Mouse (Mus musculus): ENCODE data around the gene Ppt2.
A peak's percentile ranks its signal among the peaks of the same experiment; 100 is the strongest.

The Ppt2 gene

DNA sequence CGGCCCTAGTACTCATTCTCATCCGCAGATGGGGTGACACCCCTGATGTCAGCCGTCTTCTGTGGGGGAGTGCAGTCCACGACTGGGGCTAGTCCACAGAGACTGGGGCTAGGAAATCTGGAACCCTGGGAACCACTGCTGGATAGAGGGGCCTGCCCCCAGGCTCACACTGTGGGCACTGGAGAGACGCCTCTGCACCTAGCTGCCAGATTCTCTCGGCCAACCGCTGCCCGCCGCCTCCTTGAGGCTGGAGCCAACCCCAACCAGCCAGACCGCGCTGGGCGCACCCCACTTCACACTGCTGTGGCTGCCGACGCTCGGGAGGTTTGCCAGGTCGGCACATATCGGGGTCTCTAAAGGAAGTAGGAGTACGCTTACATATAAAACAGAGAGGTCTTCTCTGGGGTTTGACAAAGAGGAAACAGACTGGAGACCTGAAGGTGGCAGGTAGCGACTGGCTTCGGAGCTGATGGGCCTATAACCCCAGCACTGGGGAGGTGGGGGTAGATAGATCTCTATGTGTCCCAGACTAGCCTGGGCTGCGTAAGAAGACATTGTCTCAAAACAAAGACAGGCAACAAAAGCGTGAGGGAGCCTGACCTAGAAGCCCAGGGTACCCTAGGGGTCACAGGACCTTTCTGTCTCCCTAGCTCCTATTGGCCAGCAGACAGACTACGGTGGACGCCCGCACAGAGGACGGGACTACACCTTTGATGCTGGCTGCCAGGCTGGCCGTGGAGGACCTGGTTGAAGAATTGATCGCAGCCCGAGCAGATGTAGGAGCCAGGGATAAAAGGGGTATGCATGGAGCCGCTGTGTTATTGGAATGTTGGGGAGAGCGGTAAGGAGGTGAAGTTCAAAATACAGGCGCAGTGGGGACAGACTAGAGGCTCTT, 42.2 kb downstream of the Ppt2 start:
- DNase-seq: no peak

DNA sequence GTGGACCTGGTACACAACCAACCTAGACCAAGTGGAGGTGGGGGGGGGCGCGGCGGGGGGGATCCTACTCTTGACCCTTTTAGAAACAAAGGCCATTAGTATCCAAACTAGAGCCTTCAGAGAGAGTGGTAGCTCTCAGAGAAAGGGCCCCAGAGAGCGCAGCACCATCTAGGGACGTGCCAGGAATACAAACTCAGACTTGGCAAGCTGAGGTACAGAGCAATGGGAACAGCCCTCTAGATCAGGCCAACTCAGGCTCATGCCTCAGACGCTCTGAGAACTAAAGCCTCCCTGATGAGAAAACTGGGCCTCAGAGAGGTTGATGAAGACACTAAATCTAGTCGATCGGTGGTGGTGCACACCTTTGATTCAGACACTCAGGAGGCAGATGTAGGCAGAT, 43.2 kb downstream of the Ppt2 start:
- DNase-seq: no peak

DNA sequence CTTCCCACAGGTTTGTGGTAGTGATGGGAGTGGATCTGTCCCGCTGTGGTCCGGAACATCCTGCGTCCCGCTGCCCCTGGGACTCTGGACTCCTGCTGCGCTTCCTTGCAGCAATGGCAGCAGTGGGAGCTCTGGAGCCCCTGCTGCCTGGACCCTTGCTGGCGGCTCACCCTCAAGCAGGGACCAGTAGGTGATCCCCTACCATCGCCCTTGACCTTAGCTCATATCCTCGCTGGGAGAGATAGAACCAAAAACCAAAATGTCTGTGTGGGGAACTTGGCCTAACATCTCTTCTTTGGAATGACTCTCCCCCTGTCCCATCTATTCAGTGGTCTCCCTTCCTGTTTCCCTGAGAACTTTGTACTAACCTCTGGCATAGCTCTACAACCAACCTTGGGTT, 44.5 kb downstream of the Ppt2 start:
- no peak for DNase-seq

DNA sequence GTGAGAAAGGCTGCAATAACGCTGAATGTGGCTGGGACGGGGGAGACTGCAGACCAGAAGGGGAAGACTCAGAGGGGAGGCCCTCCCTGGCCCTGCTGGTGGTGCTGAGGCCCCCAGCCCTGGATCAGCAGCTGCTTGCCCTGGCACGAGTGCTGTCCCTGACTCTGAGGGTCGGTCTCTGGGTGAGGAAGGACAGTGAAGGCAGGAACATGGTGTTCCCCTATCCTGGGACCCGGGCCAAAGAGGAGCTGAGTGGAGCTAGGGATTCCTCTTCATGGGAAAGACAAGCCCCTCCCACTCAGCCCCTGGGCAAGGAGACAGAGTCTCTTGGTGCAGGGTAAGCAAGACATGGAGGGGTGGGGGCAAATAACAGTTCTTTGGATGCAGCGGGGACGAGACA, 44.9 kb downstream of the Ppt2 start:
- DNase-seq: no peak

DNA sequence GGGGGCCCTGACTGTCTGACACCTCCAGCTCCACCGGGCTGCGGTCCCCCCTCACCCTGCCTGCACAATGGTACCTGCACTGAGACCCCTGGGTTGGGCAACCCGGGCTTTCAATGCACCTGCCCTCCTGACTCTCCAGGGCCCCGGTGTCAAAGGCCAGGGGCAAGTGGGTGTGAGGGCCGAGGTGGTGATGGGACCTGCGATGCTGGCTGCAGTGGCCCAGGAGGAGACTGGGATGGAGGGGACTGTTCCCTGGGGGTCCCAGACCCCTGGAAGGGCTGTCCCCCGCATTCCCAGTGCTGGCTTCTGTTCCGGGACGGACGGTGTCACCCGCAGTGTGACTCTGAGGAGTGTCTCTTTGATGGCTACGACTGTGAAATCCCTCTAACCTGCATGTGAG, 45.8 kb downstream of the Ppt2 start:
- DNase-seq: no peak

DNA sequence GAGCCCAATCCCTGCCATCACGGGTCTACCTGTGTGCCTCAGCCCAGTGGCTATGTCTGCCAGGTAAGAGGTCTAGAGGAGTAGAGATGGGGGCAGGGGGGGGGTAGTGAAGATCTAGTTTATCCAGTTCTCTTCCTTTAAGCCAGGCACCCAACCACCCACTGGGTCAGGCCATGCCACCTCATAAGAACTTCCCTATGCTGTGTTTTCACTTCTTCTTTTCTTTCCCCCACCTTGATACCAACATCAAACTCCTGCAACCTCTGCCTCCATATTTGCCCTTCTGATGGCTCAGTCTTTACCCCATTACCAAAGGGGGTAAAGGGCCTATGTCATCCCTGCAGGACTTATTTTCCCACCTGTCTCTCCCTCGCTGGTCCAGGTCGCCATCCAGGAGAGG, 50.2 kb downstream of the Ppt2 start:
- DNase-seq: no peak

DNA sequence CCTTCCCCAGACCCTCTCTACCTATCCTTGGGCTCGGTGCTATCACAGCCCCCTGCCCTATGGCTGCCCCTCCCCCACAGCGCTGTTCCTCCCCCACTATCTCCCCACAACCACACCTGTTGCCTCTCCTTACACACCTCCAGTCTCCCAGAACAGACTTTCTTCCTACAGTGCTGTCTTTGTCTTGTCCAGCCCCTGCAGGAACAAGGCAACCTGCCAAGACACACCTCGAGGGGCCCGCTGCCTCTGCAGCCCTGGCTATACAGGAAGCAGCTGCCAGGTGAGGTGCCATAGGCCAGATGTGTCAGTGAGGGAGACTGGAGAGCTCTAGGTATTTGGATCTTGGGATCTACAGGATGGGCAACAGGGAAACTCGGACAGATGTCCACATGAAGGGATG, 51.7 kb downstream of the Ppt2 start:
- DNase-seq: no peak

DNA sequence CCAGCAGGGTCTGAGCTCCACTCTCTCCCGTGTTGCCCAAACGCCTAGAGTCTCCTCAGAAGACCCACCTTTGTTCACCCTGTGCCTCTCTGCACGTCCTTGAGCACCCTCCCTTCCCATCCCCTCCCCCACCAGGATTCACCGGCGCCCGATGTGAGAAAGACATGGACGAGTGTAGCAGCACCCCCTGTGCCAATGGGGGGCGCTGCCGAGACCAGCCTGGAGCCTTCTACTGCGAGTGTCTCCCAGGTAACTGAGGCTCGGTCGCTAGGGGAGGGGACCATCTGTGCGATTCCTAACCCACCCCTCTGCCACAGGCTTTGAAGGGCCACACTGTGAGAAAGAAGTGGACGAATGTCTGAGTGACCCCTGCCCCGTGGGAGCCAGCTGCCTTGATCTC, 55.9 kb downstream of the Ppt2 start:
- DNase-seq: no peak

DNA sequence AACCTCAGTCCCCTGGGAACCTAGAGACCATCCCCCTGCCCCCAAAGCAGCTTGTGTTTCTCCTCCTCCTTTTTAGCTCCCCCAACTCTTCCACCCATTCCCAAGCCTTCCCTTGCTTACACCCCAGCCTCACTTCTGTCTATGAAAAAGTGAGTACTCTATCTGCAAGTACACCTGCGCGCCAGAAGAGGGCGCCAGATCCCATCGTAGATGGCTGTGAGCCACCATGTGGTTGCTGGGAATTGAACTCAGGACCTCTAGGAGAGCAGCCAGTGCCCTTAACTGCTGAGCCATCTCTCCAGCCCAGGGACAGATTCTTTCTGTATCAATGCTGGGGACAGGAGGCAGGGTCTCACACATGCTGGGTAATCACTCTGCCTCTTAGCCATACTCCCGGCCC, 56.4 kb downstream of the Ppt2 start:
- peak; percentile 45 for DNase-seq

DNA sequence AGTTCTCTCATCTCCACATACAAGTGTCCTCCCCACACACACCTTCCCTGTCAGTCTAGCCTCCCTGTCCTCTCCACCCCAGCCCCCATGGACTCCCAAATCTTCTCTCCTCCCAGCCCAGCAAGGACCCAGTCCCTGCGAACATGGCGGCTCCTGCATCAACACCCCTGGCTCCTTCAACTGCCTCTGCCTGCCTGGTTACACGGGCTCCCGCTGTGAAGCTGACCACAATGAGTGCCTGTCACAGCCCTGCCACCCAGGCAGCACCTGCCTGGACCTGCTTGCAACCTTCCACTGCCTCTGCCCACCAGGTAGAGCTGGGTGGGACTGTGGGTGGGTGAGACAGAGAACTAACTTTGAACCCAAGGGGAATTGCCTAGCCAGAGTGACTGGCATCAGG, 58.4 kb downstream of the Ppt2 start:
- no peak for DNase-seq

DNA sequence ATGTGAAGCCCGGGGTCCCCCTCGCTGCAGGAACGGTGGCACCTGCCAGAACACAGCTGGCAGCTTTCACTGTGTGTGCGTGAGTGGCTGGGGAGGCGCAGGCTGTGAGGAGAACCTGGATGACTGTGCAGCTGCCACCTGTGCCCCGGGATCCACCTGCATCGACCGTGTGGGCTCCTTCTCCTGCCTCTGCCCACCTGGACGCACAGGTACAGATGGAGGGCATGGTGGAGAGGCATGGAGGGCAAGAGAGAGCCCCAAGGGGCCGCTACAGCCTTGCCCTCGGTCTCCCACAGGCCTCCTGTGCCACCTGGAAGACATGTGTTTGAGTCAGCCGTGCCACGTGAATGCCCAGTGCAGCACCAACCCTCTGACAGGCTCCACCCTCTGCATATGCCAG, 59.9 kb downstream of the Ppt2 start:
- no peak for DNase-seq

DNA sequence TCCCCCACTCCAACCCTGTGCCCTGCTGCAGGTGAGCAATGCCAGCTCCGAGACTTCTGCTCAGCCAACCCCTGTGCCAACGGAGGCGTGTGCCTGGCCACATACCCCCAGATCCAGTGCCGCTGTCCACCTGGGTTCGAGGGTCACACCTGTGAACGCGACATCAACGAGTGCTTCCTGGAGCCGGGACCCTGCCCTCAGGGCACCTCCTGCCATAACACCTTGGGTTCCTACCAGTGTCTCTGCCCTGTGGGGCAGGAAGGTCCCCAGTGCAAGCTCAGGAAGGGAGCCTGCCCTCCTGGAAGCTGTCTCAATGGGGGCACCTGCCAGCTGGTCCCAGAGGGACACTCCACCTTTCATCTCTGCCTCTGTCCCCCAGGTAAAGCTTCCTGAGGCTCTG, 61.0 kb downstream of the Ppt2 start:
- DNase-seq: no peak
